In genomic region chr7:4556256-4557166, GRCm38 (mm10) we compare ENCODE assay signal across 9 mouse cellular contexts. TPM values are rescaled to one million over a fixed set of nuclear protein-coding genes. Genes with fewer than 3 reads are reported as not detected.
DNase-seq lines count a peak whose midpoint lies in the region; ATAC-seq and TF ChIP-seq lines count a peak whose summit lies in the region.
"Had no signal": no experiment of that assay in that cellular context is flagged by ENCODE, and none has a peak within 500 bp of the region (broad histone marks: within the 10 kb centered on the region; RNA-seq: fewer than 3 reads in every experiment).

No protein-coding gene starts in this region.

- H3K9me3 ChIP-seq in heart, embryonic 16.5 days (replicated peaks; ENCODE audit: control insufficient read depth, low read length) = no peaks in the 10 kb centered on the region
- H3K9me3 ChIP-seq in liver, embryonic 13.5 days (replicated peaks) = no peaks in the 10 kb centered on the region
- H3K9me3 ChIP-seq in neural tube, embryonic 12.5 days = no peaks in the 10 kb centered on the region
- H3K9me3 ChIP-seq in stomach, postnatal 0 days (ENCODE audit: control insufficient read depth, low read length) = no peaks in the 10 kb centered on the region
- H3K9me3 ChIP-seq: heart, embryonic 13.5 days had no signal

- no peaks in the 10 kb centered on the region for H3K36me3 ChIP-seq in heart, embryonic 16.5 days (ENCODE audit: control insufficient read depth, insufficient read depth)
- no peaks in the 10 kb centered on the region for H3K36me3 ChIP-seq in liver, embryonic 13.5 days
- no peaks in the 10 kb centered on the region for H3K36me3 ChIP-seq in neural tube, embryonic 12.5 days
- no peaks in the 10 kb centered on the region for H3K36me3 ChIP-seq in stomach, postnatal 0 days (ENCODE audit: control insufficient read depth, insufficient read depth, low read length)
- H3K36me3 ChIP-seq: heart, embryonic 13.5 days had no signal

- H3K4me1 ChIP-seq in heart, embryonic 16.5 days (ENCODE audit: control insufficient read depth, insufficient read depth, low read length) = no peaks in the 10 kb centered on the region
- no peaks in the 10 kb centered on the region for H3K4me1 ChIP-seq in liver, embryonic 13.5 days (replicated peaks)
- no peaks in the 10 kb centered on the region for H3K4me1 ChIP-seq in neural tube, embryonic 12.5 days
- H3K4me1 ChIP-seq in stomach, postnatal 0 days (replicated peaks; ENCODE audit: control insufficient read depth, insufficient read depth) = no peaks in the 10 kb centered on the region
- H3K4me1 ChIP-seq: heart, embryonic 13.5 days had no signal

- 17% methylated on average over 15 of the region's 15 CpGs for WGBS in heart, embryonic 16.5 days
- 18% methylated on average over 15 of the region's 15 CpGs for WGBS in liver, embryonic 13.5 days (ENCODE audit: insufficient replicate concordance)
- 26% methylated on average over 15 of the region's 15 CpGs for WGBS in neural tube, embryonic 12.5 days
- 18% methylated on average over 15 of the region's 15 CpGs for WGBS in stomach, postnatal 0 days

- H3K4me3 ChIP-seq in heart, embryonic 16.5 days (ENCODE audit: low read length) = no peak overlapping the region
- no peak overlapping the region for H3K4me3 ChIP-seq in liver, embryonic 13.5 days (replicated peaks)
- no peak overlapping the region for H3K4me3 ChIP-seq in neural tube, embryonic 12.5 days
- no peak overlapping the region for H3K4me3 ChIP-seq in stomach, postnatal 0 days (ENCODE audit: low read depth, low read length)
- H3K4me3 ChIP-seq: heart, embryonic 13.5 days had no signal

- peak; percentile 97 for TF ChIP-seq CTCF in stomach, postnatal 0 days (IDR thresholded peaks at IDR 0.05; ENCODE audit: low read depth)

- DNase-seq in CD8-positive naive resting alpha-beta T cell, adult 2 months (ENCODE audit: low read depth in 2 of 2, low spot score in 2 of 2) = peak; percentile 66 to 74
- DNase-seq in c-Kit-negative CD71-positive TER-119-positive erythroid progenitor cells, embryonic 14.5 days (ENCODE audit: low read depth, low spot score) = peak; percentile 61
- DNase-seq in fibroblast of lung, adult 2 months (ENCODE audit: low read depth) = peak; percentile 49
- DNase-seq in kidney, postnatal 25 days = peak; percentile 74 to 75
- DNase-seq in liver, embryonic 13.5 days = peak; percentile 35
- DNase-seq in stomach, postnatal 0 days (ENCODE audit: low spot score) = peak; percentile 89

- no peak overlapping the region for H3K4me2 ChIP-seq in heart, embryonic 16.5 days (ENCODE audit: low read depth, low read length)
- no peak overlapping the region for H3K4me2 ChIP-seq in liver, embryonic 13.5 days
- H3K4me2 ChIP-seq in neural tube, embryonic 12.5 days (replicated peaks) = 0 out of 2 replicates have a peak overlapping the region, but pooled peaks have one; percentile 22
- no peak overlapping the region for H3K4me2 ChIP-seq in stomach, postnatal 0 days (replicated peaks; ENCODE audit: low read depth)
- H3K4me2 ChIP-seq: heart, embryonic 13.5 days had no signal

- peak; percentile 78 for ATAC-seq in heart, embryonic 16.5 days (replicated peaks; ENCODE audit: extremely low read depth, insufficient read depth, low FRiP score)
- ATAC-seq in liver, embryonic 13.5 days (ENCODE audit: low read depth) = peak; percentile 65
- peak; percentile 88 for ATAC-seq in neural tube, embryonic 12.5 days (ENCODE audit: low FRiP score, low read depth)
- peak; percentile 92 for ATAC-seq in stomach, postnatal 0 days (ENCODE audit: low FRiP score, low TSS enrichment)

- no peak overlapping the region for H3K27ac ChIP-seq in heart, embryonic 16.5 days (ENCODE audit: low read length)
- no peak overlapping the region for H3K27ac ChIP-seq in liver, embryonic 13.5 days
- H3K27ac ChIP-seq in neural tube, embryonic 12.5 days = no peak overlapping the region
- H3K27ac ChIP-seq in stomach, postnatal 0 days (replicated peaks) = no peak overlapping the region
- H3K27ac ChIP-seq: heart, embryonic 13.5 days had no signal

- no peak for TF ChIP-seq EP300 in stomach, postnatal 0 days (optimal IDR thresholded peaks at IDR 0.05)

- peaks cover 6% of the 10 kb centered on the region for H3K27me3 ChIP-seq in heart, embryonic 16.5 days (ENCODE audit: control insufficient read depth, insufficient read depth, low read length)
- H3K27me3 ChIP-seq in liver, embryonic 13.5 days = peaks cover 19% of the 10 kb centered on the region
- H3K27me3 ChIP-seq in neural tube, embryonic 12.5 days (replicated peaks) = no peaks in the 10 kb centered on the region
- no peaks in the 10 kb centered on the region for H3K27me3 ChIP-seq in stomach, postnatal 0 days (ENCODE audit: control insufficient read depth, insufficient read depth, low read length)

- no peak overlapping the region for H3K9ac ChIP-seq in heart, embryonic 16.5 days (ENCODE audit: low read length)
- no peak overlapping the region for H3K9ac ChIP-seq in liver, embryonic 13.5 days
- H3K9ac ChIP-seq in neural tube, embryonic 12.5 days = no peak overlapping the region
- H3K9ac ChIP-seq in stomach, postnatal 0 days (ENCODE audit: low read length) = no peak overlapping the region
- H3K9ac ChIP-seq: heart, embryonic 13.5 days had no signal

RNA-seq across cellular contexts. Expression of gene Syt5, which starts 9.2 kb away (rescaled TPM):
- polyA plus RNA-seq in heart, embryonic 16.5 days (2015; fragmentation: Nextera tagmentation; extraction: Ambion mirVana) = 1.9 and 3.4 TPM in 2 replicates
- 0.39 and 0.46 TPM in 2 replicates for polyA plus RNA-seq in liver, embryonic 13.5 days (2015; fragmentation: Nextera tagmentation; extraction: Ambion mirVana)
- polyA plus RNA-seq in neural tube, embryonic 12.5 days (2016; fragmentation: Nextera tagmentation; extraction: Ambion mirVana) = 27.9 and 28.6 TPM in 2 replicates
- polyA plus RNA-seq in stomach, postnatal 0 days (2015; fragmentation: Nextera tagmentation; extraction: Ambion mirVana) = 6.7 and 7.2 TPM in 2 replicates

RNA-seq across cellular contexts. Expression of gene Dnaaf3, which starts 24.3 kb away (rescaled TPM):
- 1.1 and 1.3 TPM in 2 replicates for polyA plus RNA-seq in heart, embryonic 16.5 days (2015; fragmentation: Nextera tagmentation; extraction: Ambion mirVana)
- polyA plus RNA-seq in liver, embryonic 13.5 days (2015; fragmentation: Nextera tagmentation; extraction: Ambion mirVana) = 0.13 and 0.24 TPM in 2 replicates
- polyA plus RNA-seq in neural tube, embryonic 12.5 days (2016; fragmentation: Nextera tagmentation; extraction: Ambion mirVana) = 1.2 and 1.7 TPM in 2 replicates
- 0.89 and 0.98 TPM in 2 replicates for polyA plus RNA-seq in stomach, postnatal 0 days (2015; fragmentation: Nextera tagmentation; extraction: Ambion mirVana)

RNA-seq across cellular contexts. Expression of gene Tnni3, which starts 32.5 kb away (rescaled TPM):
- polyA plus RNA-seq in heart, embryonic 16.5 days (2015; fragmentation: Nextera tagmentation; extraction: Ambion mirVana) = 3,783 and 3,984 TPM in 2 replicates
- polyA plus RNA-seq in liver, embryonic 13.5 days (2015; fragmentation: Nextera tagmentation; extraction: Ambion mirVana) = 1.1 and 4.5 TPM in 2 replicates
- polyA plus RNA-seq in neural tube, embryonic 12.5 days (2016; fragmentation: Nextera tagmentation; extraction: Ambion mirVana) = 2.8 and 2.9 TPM in 2 replicates
- polyA plus RNA-seq in stomach, postnatal 0 days (2015; fragmentation: Nextera tagmentation; extraction: Ambion mirVana) = 24.4 and 30.4 TPM in 2 replicates

RNA-seq across cellular contexts. Expression of gene Tnnt1, which starts 40.3 kb away (rescaled TPM):
- 170 and 190 TPM in 2 replicates for polyA plus RNA-seq in heart, embryonic 16.5 days (2015; fragmentation: Nextera tagmentation; extraction: Ambion mirVana)
- polyA plus RNA-seq in liver, embryonic 13.5 days (2015; fragmentation: Nextera tagmentation; extraction: Ambion mirVana) = 13.2 and 13.4 TPM in 2 replicates
- polyA plus RNA-seq in neural tube, embryonic 12.5 days (2016; fragmentation: Nextera tagmentation; extraction: Ambion mirVana) = 58.1 and 75.1 TPM in 2 replicates
- polyA plus RNA-seq in stomach, postnatal 0 days (2015; fragmentation: Nextera tagmentation; extraction: Ambion mirVana) = 15.5 and 16.5 TPM in 2 replicates

RNA-seq across cellular contexts. Expression of gene Ptprh, which starts 47.3 kb away (rescaled TPM):
- 0.17 TPM in 1 of 2 replicates, not detected in the other for polyA plus RNA-seq in heart, embryonic 16.5 days (2015; fragmentation: Nextera tagmentation; extraction: Ambion mirVana)
- polyA plus RNA-seq in liver, embryonic 13.5 days (2015; fragmentation: Nextera tagmentation; extraction: Ambion mirVana) = not detected in 2 replicates
- not detected in 2 replicates for polyA plus RNA-seq in neural tube, embryonic 12.5 days (2016; fragmentation: Nextera tagmentation; extraction: Ambion mirVana)
- polyA plus RNA-seq in stomach, postnatal 0 days (2015; fragmentation: Nextera tagmentation; extraction: Ambion mirVana) = 1.9 TPM in 2 replicates

Comparison
In these comparisons a context has a peak if more than half of its experiments do, and no peak if none do; other contexts are left out.
1. DNase-seq: peak in every context shown above with its lines; median percentile 89 in stomach, postnatal 0 days; 74 in kidney, postnatal 25 days; 70 in CD8-positive naive resting alpha-beta T cell, adult 2 months; 61 in c-Kit-negative CD71-positive TER-119-positive erythroid progenitor cells, embryonic 14.5 days; 49 in fibroblast of lung, adult 2 months; 35 in liver, embryonic 13.5 days.
2. RNA of gene Tnni3, which starts 32.5 kb away (polyA plus RNA-seq): 3,783 to 3,984 TPM in heart, embryonic 16.5 days; 24.4 to 30.4 TPM in stomach, postnatal 0 days, 2.8 to 2.9 TPM in neural tube, embryonic 12.5 days and 1.1 to 4.5 TPM in liver, embryonic 13.5 days; every median in the first group is over 100 times any median in the second.
3. Peak in every context shown above with its lines, with median percentiles within 50 percentile points of each other: ATAC-seq.